Mouse (Mus musculus): ENCODE results near the gene Ank3.

Gene Ank3

DNA sequence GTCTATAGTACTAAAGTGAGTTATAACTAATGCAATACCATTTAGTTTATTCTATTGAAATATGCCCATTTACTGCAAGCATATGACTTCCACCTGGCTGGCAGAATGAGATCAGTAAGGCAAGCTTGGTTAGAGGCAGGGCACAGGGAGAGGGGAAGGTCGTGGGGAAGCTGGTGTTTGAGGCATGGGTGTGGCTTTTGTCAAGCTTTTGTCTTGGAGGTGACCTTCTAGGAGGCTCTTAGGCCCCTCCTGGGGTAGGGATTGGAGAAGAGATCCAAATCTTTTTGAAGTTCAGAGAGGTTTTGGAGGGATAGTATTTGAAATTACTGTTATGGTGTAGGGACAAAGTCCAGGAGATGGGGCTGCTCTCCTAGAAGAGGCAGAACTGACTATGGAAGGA lies 78.3 kb downstream of the Ank3 start:
- no peak for DNase-seq (ENCODE audit: low read depth)

DNA sequence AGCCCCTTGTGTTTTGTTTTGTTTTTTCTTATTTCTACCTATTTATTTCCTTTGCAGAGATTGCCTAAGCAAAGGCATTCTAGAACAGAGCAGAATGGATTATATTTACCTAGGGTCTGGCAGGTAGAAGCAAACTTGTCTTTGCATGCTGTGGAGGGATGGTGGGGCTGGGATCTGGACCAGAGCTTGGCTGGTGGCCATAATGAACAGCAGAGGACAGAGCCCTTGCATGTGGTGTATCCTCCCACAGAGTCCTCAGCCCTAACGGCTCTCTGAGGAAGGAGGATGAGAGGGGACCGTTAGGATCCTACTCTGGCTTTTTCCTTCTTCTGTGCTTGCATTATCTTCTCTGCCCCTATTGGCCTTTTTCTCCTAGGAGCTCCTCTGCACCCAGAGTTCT lies 79.1 kb downstream of the Ank3 start:
- DNase-seq (ENCODE audit: low read depth): no peak

DNA sequence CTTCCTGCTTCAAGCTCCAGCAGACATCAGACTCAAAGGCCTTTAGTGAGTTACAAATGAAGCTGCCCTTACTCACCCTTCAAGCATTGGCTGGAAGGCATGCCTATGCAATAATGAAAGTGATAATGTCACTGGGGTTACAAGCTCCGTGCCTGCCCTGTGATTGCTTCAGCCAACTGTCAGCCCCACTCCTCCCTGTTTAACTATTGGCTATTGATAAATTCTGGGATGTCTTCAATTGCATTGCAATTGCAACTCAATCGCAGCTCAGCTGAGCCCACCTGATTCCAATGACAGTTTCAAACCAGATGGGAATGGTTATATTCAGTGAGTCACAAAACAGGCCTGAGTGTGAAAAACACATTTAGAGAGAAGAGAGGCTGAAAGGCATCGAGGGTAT lies 80.3 kb downstream of the Ank3 start:
- DNase-seq (ENCODE audit: low read depth): no peak

DNA sequence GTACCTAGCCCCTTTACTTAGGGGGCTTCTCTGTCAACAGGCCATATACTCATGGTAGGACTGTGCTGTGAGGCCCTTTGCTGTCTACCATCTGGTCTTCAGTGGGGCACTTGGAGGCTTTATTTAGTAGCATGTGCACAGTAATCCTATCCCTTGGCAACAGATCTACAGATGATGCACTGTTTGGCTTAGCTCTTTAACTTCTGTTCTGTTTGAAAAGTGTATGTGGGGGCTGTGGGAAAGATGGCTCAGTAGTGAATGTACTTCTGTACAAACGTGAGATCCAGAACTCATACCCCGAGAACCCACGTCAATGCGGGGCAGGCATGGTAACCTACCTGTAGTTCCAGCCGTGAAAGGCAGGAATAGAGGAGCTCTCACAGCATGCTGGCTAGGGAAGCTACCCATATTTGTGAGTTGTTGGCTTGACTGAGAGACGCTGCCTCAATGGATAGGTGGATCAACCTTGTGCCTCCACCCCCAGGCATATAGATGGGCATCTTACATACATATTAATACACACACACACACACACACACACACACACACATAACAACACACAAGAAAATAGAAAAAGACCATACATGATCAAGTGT lies 86.7 kb downstream of the Ank3 start:
- no peak for DNase-seq (ENCODE audit: low read depth)

DNA sequence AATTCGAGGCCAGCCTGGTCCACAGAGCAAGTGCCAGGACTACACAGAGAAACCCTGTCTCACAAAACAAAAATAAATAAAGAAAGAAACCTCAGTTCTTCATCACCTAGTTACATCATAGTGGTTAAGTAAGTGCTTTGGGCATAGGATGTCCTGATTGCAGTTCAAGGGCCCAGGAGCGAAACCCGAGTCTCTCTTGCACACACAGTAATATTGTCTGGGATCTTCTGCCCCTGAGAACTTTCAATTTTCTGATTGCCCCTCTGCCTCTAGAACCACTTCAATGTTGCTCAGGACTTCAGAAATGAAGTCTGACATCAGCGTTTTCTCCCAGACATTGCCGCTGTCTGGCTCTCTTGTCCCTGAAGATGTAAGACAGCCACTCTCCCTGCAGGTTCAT lies 91.6 kb downstream of the Ank3 start:
- DNase-seq (ENCODE audit: low read depth): no peak

DNA sequence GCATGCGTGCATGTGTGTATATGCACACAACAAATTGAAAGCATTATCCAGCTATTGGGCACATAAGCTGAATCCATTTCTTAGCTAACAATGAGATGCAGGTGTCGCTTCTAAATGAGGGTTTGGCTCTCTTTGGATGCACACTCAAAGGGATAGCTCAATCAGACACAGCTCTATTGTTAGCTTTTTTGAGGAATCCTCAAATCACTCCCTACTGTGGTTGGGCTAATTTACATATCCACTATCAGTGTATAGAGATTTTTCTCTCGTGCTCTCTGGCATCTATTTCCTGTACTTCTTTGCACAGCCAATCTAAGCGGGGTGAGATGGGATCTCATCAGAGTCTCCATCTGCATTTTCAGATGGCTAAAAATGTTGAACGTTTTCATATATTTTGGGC lies 93.4 kb downstream of the Ank3 start:
- DNase-seq (ENCODE audit: low read depth): no peak

DNA sequence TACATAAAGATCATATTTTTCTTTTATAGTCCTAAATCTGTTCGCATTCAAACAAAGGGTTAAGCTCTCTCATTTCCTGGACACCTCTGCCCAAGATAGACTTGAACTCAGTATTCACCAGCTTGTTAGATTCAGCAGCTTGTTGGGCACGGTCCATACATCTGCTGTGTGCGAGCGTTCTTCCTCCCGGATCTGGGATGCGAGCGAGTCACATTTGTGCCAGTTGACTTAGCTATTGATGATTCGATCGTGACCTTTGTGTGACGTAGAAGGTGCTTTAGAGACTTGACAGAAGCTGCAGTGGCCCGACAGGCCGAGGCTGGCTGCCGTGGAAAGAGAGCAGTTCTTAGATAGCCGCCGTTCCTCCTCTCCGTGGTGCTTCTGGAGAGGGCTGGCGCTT lies 98.8 kb downstream of the Ank3 start:
- no peak for DNase-seq (ENCODE audit: low read depth)

DNA sequence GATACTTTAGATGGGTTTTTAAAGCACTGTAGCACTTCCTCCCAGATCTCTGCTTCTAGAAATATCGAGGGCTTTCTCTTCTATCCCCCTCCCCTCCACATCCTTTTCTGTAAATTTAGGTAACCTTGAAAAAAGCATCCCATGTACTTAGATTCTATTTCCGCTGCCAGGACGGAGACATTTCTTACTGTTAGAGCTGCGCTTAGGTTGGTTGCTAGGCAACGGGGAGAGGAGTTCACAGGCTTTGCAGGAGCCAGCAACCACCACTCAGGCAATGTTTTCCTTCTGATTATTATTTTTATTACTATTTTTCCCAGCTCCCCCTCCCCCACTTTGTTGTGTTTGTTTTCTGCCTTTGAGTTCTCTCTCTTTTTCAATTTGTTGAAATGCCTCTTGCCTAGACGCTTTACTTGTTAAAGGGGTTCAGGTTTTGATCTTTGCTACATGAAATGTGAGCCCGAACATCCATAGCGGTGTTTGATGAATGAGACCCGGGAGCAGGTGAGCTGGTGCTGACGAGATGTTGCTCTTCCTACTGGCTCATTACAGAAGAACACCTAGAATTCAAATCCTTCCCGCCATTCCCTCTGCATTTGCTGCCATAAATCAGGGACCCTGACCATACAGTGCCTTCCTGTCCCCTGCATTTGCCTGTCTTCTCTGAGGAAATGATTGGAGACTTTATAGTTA lies 101.7 kb downstream of the Ank3 start:
- no peak for DNase-seq (ENCODE audit: low read depth)

DNA sequence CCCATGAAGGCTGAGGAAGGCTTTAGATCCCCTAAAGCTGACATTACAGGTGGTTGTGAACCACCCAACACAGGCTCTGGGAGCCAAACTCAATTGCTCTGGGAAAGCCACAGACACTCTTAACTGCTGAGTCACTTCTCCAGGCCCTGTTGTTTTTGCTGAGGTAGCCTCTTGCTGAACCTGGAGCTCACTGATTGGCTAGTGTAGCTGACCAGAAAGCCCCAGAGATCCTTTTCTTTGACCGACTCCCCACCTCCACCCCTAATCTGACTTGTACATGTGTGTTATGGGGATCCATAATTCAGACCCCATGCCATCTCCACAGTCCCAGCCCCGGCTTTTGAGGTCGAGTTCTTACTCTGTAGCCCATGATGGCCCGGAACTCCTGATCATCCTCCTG lies 105.2 kb downstream of the Ank3 start:
- no peak for DNase-seq (ENCODE audit: low read depth)

DNA sequence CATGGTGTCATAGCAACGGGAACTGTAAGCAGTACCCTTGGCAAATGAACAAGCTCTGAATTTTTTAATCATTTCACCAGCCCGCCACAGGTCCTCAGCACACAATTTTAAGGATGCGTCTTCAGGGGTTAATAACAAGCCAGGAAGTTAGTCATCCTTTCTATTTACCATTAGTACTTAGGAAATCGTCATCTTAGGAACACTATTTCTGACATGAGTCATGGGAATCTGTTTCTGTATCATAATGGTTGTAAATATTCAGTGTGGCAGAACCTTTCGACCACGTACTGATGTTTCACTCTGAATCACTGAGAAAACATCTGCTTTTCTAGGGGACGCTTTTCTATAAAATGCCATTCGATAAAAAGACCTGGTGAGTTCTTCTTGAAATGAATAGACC lies 109.1 kb downstream of the Ank3 start:
- no peak for DNase-seq (ENCODE audit: low read depth)

DNA sequence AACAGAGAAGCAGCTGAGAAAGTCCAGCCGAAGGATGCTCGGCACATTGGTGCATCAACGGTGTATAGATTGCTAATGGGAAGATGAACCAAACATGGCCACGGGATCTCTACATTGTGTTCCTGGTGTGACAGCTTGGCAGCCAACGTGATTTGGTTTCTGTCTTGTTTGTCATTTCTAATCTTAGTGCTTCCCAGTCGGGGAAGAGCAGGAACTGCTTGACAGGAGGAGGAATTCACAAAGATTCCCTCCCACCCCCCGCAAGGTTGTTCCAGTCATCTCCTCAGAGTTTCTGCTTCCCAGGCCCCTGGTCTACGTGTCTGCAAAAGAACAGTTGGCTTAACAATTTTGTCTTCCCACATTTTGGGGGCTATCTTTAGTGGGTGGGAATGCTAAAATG lies 111.8 kb downstream of the Ank3 start:
- no peak for DNase-seq (ENCODE audit: low read depth)

DNA sequence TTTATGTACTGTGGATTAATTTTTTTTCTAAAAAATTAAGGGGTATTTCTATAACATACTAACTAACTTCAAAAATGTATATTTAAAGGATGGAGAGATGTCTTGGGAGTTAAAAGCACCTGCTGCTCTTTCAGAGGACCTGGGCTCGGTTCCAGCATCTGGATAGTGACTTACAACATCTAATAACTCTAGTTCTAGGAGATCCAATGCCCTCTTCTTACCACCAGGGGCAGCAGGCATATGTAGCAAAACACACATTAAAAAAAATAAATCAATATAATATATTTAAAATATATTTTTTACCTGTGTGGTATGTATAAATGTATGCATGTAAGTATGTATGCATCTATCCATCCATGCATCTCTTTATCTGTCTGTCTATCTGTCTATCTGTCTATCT lies 112.7 kb downstream of the Ank3 start:
- no peak for DNase-seq (ENCODE audit: low read depth)

DNA sequence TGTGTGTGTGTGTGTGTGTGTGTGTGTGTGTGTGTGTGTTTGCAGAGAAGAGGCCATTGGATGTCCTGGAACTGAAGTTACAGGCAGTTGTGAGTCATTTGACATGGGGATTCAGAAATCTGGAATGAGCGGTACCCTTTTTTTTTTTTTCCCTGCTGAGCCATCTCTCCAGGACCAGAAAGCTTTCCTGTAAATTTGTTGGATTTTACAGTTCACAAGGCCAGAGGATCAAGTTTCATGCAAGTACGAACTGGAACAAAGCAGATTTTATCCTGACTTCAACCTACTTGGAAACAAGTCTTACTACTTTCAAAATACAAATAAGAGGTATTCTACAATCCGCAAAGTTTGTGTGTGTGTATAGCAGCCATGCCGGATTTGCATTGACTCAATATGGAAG lies 123.4 kb downstream of the Ank3 start:
- DNase-seq (ENCODE audit: low read depth): no peak

DNA sequence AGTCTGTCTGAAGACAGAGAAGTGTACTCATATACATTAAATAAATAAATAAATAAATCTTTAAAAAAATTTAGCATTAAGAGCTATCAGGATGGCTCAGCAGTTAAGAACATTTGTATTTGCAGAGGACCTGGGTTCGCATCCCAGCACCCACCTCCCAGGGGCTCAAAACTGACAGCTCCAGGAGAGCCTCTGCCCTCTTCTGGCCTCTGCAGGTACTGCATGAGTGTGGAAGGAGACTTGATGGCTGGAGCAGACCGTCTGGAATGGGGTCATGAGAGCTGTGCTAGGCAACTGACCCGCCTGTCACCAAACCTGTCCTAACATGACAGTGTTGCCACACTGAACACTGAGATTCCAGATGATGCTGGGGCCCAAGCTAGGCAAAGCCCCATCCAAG lies 124.6 kb downstream of the Ank3 start:
- no peak for DNase-seq (ENCODE audit: low read depth)

DNA sequence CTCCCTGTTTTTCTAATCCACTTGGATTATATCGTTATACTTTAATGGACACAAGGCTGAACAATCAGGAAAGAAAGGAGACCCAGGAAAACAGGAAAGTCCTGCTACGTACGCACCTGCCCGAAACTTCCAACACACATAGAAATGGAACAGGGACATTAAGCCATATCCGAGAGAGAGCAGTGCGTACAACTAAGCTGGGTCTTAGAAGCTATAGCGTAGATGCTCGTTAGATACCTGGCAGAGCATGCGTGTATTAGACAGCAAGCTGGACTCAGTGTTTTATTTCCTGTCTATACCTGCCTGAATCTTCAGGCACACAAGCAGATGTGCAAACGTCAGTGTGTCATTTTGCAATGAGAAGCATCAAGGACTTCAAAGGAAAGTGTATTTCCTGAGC lies 128.7 kb downstream of the Ank3 start:
- DNase-seq (ENCODE audit: low read depth): no peak

DNA sequence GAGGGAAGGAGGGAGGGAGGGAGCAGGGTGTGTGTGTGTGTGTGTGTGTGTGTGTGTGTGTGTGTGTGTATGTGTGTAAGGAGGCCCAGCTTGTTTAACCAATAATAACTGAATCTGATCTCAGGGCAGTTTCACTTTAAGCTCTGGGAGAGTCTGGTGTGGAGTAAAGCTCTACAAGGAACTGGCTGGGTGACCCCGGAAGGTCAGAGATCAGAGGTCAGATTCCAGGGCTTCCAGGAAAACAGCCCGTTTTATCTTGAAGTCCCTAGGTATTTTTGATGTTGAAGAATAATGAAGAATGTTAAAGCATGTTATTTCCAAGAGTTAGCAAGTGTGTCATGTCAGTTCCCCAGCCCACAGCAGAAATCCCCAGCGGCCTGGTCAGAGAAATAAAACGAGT lies 130.2 kb downstream of the Ank3 start:
- no peak for DNase-seq (ENCODE audit: low read depth)

DNA sequence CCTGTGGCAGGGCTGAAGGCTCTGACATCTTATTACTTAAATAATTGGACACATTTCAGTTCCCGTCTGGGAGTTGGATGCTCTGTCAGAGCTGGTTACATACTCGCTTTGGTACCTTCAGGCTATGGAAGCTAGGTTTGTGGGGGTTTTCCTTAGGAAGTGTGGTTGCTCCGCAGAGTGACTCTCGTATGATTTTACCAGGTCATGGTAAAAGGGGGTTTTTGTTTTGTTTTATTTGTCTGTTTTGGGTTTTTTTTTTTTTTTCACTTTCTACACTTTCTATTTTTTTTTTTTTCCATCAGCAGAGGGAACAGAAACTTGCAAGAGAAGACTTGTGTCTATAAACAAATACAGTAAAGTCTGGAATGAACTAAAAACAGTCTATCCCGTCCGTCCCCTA lies 131.8 kb downstream of the Ank3 start:
- DNase-seq (ENCODE audit: low read depth): no peak

DNA sequence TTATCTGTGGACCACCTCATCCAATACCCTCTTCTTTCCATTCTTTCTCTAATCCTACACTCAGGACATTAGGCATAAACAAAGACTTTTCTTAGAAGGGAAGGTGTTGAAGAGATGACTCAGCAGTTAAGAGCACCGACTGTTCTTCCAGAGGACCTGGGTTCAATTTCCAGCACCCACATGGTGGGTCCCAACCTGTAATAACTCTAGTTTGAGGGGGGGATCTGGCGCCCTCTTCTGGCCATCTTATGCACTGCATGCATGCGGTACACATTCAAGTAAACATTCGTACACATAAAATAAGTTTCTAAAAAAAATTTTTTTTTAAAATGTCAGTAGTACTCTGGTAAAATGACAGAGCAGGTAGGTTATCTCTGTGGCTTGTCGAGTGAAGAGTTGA lies 133.0 kb downstream of the Ank3 start:
- no peak for DNase-seq (ENCODE audit: low read depth)

DNA sequence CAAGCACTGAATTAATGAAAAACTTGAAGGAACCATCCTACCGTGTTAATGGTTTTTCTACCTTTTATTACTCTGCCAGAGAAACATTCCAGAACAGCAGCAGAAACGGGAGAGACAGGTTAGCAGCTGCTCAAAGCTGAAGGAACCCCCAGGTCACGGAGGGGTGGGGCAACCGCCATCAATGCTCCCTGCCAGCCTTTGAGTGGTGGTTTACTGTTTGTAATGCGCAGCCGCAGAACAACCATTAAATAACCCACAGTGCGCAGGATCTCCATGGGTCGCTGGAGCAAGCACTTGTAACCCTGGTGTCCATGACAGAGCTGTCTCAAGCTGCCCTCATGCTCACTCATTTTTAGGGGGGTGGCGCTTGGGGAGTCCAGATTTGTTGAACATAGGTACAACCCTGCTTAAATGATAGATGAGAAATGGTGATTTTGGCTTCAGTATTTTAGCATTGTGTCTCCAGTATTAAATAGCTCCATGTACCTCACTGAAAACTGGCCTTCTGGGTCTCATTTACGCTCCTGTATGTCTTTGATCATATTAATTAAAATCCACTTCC lies 133.7 kb downstream of the Ank3 start:
- no peak for DNase-seq (ENCODE audit: low read depth)

DNA sequence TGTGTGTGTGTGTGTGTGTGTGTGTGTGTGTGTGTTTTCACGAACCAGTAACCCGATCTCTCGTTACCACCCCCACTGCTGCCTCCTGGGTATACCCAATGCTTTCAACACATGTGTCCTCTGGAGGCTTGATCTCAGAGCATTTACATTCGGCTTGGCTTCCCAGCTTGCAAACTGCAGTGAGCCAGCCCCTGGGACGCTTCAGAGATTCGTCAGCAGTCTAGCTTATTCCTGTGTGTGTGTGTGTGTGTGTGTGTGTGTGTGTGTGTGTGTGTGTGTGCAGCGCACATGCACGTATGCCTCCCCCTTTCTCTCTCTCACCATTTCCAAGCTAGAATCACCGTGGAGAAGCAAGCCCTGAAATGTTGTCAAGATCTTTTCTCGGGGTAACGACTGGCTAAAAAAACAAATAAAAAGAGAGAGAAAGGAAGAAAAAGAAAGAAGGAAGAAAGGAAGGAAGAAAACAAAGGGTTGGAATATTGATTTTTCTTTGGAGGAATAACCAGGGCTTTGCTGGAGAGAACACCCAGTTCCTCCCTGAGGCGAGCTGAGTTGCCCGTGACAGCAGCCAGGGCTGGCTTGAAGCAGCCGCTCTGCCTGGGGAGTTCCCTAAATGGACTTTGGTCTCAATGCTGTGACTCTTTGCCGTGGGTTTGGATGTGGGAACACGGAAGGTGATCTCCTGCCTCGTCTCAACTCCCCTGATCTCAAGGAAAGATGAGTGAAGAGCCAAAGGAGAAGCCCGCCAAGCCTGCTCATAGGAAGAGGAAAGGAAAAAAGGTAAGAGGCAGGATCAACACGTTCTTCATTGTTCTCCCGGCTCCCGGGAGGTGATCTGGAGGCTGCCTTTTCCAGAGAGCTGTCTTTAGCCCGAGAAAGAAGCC lies 135.2 kb downstream of the Ank3 start:
- DNase-seq (ENCODE audit: low read depth): no peak

DNA sequence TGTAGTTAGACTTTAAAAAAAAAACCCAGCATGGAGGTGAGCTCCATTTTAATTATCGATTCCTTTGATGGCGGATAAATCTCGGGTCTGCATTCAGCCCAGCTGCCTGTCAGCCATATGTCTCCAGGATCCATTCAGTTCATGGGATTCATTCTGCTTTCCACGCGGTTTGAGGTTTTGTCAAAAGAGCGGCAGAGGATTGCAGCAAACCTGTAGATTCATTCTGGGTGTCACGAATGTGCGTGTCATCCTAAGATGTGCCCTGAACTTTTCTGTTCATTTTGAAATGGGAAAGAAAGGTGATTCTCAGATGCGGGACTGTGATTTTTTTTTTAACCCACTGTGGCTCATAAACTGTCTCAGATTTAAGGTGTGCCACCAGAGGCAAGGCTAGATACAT lies 136.1 kb downstream of the Ank3 start:
- DNase-seq (ENCODE audit: low read depth): no peak

DNA sequence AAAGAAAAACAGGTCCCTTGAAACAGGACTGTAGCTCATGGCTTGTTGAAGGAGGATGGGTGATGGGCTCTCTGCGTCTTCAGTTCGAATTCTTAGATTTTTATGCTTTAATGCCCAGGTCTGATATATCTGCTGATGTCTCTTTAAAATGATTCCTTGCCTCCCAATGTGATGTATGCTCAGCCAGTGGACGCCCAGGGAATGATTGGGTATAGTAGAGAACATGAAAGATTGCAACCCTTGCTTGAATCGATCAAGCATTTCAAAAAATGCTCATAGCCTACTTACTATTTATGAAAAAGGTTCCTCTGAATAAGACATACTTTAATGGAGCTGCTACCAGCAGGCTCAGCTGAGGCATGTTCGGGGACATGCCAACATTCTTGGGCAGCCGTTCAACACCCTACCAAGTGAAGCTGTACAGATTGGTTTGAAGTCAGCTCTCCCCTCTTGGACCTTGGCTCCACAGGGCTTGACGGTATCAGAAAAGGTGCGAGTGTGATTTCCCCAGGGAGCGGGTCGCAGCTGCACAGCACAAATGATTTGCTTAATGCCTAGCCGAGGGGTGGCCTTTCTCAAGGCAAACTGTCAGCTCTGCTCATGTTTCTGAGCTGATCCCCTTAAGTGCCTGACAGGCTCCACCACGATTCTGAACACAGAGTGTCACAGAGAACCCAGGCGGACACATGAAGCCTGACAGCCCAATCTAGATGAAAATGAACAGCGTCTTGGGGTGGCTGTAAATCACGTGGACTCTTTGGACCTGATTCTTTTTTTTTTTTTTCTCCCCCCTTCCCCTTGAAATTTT lies 136.8 kb downstream of the Ank3 start:
- no peak for DNase-seq (ENCODE audit: low read depth)

DNA sequence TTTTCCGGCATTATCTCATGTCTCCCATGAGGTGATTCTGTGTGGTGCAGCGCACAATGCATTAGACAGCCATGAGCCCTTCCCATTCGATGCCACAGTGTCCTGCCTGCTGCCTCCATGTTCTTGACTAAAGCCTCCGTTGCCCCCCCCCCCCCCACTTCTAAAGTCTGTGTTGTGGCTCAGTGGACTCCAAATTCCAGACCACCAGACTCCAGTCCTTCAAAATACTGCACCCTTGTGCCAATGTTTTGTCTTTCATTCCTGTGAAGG lies 137.3 kb downstream of the Ank3 start:
- DNase-seq (ENCODE audit: low read depth): no peak
